Mouse (Mus musculus): ENCODE measurements at regions not wholly inside any gene's neighbourhood (a gene's known extent, or its start where the extent isn't known, plus 50 kb on each side); places are given as distances from the start of the nearest gene placed in this dataset.

GRCm38 (mm10) chr7:145106494-145106849 lies 101.4 kb downstream of the 1810010D01Rik start:
- Histone ChIP-seq H3K4me1 (ENCODE audit: control insufficient read depth, insufficient read depth, insufficient read length) (peaks cover 14% of the 10 kb centered on the region), H3K4me3 (ENCODE audit: extremely low read depth, insufficient read depth, insufficient read length) (no peak overlapping the region)
- 46% methylated on average over 4 of the region's 4 CpGs for WGBS

GRCm38 (mm10) chr7:145105831-145106493 lies 102.0 kb downstream of the 1810010D01Rik start:
- Histone ChIP-seq H3K4me1 (ENCODE audit: control insufficient read depth, insufficient read depth, insufficient read length) (peaks cover 10% of the 10 kb centered on the region), H3K27ac (ENCODE audit: insufficient read depth, low read length) (no peak overlapping the region), H3K4me3 (ENCODE audit: extremely low read depth, insufficient read depth, insufficient read length) (no peak overlapping the region), H3K36me3 (ENCODE audit: control insufficient read depth, insufficient read depth, low read length) (no peaks in the 10 kb centered on the region), H3K27me3 (ENCODE audit: control insufficient read depth, insufficient read depth, low read length) (no peaks in the 10 kb centered on the region)
- no peak for TF ChIP-seq POLR2A (IDR thresholded peaks at IDR 0.05; ENCODE audit: low read depth, low read length)
- no peak for TF ChIP-seq CTCF (IDR thresholded peaks at IDR 0.05; ENCODE audit: extremely low read depth, insufficient read depth, insufficient read length, insufficient replicate concordance)
- no peak for DNase-seq (ENCODE audit: low read depth in 1 of 2, low spot score in 2 of 2)
- WGBS = 88% methylated on average over 7 of the region's 7 CpGs

More at GRCm38 (mm10) chr7:145106494-145106849, 101.4 kb downstream of the 1810010D01Rik start:
- no peak for TF ChIP-seq POLR2A (IDR thresholded peaks at IDR 0.05; ENCODE audit: low read depth, low read length)
- TF ChIP-seq CTCF (IDR thresholded peaks at IDR 0.05; ENCODE audit: extremely low read depth, insufficient read depth, insufficient read length, insufficient replicate concordance) = no peak
- Histone ChIP-seq H3K27me3 (ENCODE audit: control insufficient read depth, insufficient read depth, low read length) (no peaks in the 10 kb centered on the region), H3K27ac (ENCODE audit: insufficient read depth, low read length) (no peak overlapping the region), H3K36me3 (ENCODE audit: control insufficient read depth, insufficient read depth, low read length) (no peaks in the 10 kb centered on the region)
- DNase-seq (ENCODE audit: low read depth in 1 of 2, low spot score in 2 of 2) = no peak

- TF ChIP-seq CTCF (IDR thresholded peaks at IDR 0.05; ENCODE audit: extremely low read depth, insufficient read depth, insufficient read length, insufficient replicate concordance) (no peak), POLR2A (IDR thresholded peaks at IDR 0.05; ENCODE audit: low read depth, low read length) (no peak)
- Histone ChIP-seq H3K4me1 (ENCODE audit: control insufficient read depth, insufficient read depth, insufficient read length) (no peaks in the 10 kb centered on the region; the same call in 1 of the 2 replicates), H3K27me3 (ENCODE audit: control insufficient read depth, insufficient read depth, low read length) (no peaks in the 10 kb centered on the region), H3K36me3 (ENCODE audit: control insufficient read depth, insufficient read depth, low read length) (no peaks in the 10 kb centered on the region), H3K4me3 (ENCODE audit: extremely low read depth, insufficient read depth, insufficient read length) (no peak overlapping the region), H3K27ac (ENCODE audit: insufficient read depth, low read length) (no peak overlapping the region)
- no peak for DNase-seq (ENCODE audit: low read depth in 1 of 2, low spot score in 2 of 2)
- WGBS = 80% methylated on average over 5 of the region's 5 CpGs
These were observed 105.2 kb downstream of the 1810010D01Rik start for GRCm38 (mm10) chr7:145102692-145103091.

- Histone ChIP-seq H3K4me1 (ENCODE audit: control insufficient read depth, insufficient read depth, insufficient read length) (no peaks in the 10 kb centered on the region; the same call in 1 of the 2 replicates), H3K4me3 (ENCODE audit: extremely low read depth, insufficient read depth, insufficient read length) (no peak overlapping the region), H3K36me3 (ENCODE audit: control insufficient read depth, insufficient read depth, low read length) (no peaks in the 10 kb centered on the region), H3K27ac (ENCODE audit: insufficient read depth, low read length) (no peak overlapping the region), H3K27me3 (ENCODE audit: control insufficient read depth, insufficient read depth, low read length) (no peaks in the 10 kb centered on the region)
- no peak for DNase-seq (ENCODE audit: low read depth in 1 of 2, low spot score in 2 of 2)
- no peak for TF ChIP-seq POLR2A (IDR thresholded peaks at IDR 0.05; ENCODE audit: low read depth, low read length)
- no peak for TF ChIP-seq CTCF (IDR thresholded peaks at IDR 0.05; ENCODE audit: extremely low read depth, insufficient read depth, insufficient read length, insufficient replicate concordance)
- 29% methylated on average over 6 of the region's 6 CpGs for WGBS
These were observed 105.7 kb downstream of the 1810010D01Rik start for GRCm38 (mm10) chr7:145102216-145102615.

- DNase-seq (ENCODE audit: low read depth in 1 of 2, low spot score in 2 of 2) = no peak
- no peaks in the 10 kb centered on the region; the same call in 1 of the 2 replicates for H3K4me1 ChIP-seq (ENCODE audit: control insufficient read depth, insufficient read depth, insufficient read length)
These were observed 109.6 kb downstream of the 1810010D01Rik start for GRCm38 (mm10) chr7:145098335-145098734.

GRCm38 (mm10) chr7:145094134-145094526 lies 113.8 kb downstream of the 1810010D01Rik start:
- no peak overlapping the region for H3K27ac ChIP-seq (ENCODE audit: insufficient read depth, low read length)
- no peaks in the 10 kb centered on the region for H3K27me3 ChIP-seq (ENCODE audit: control insufficient read depth, insufficient read depth, low read length)
- 69% methylated on average over 7 of the region's 7 CpGs for WGBS
- no peaks in the 10 kb centered on the region for H3K36me3 ChIP-seq (ENCODE audit: control insufficient read depth, insufficient read depth, low read length)
- H3K4me1 ChIP-seq (ENCODE audit: control insufficient read depth, insufficient read depth, insufficient read length) = no peaks in the 10 kb centered on the region; the same call in 1 of the 2 replicates
- no peak for DNase-seq (ENCODE audit: low read depth in 1 of 2, low spot score in 2 of 2)
- H3K4me3 ChIP-seq (ENCODE audit: extremely low read depth, insufficient read depth, insufficient read length) = no peak overlapping the region
- TF ChIP-seq POLR2A (IDR thresholded peaks at IDR 0.05; ENCODE audit: low read depth, low read length) (no peak), CTCF (IDR thresholded peaks at IDR 0.05; ENCODE audit: extremely low read depth, insufficient read depth, insufficient read length, insufficient replicate concordance) (no peak)

More at GRCm38 (mm10) chr7:145098335-145098734, 109.6 kb downstream of the 1810010D01Rik start:
- no peak overlapping the region for H3K27ac ChIP-seq (ENCODE audit: insufficient read depth, low read length)
- no peak overlapping the region for H3K4me3 ChIP-seq (ENCODE audit: extremely low read depth, insufficient read depth, insufficient read length)
- no peaks in the 10 kb centered on the region for H3K27me3 ChIP-seq (ENCODE audit: control insufficient read depth, insufficient read depth, low read length)
- 71% methylated on average over 6 of the region's 6 CpGs for WGBS
- TF ChIP-seq POLR2A (IDR thresholded peaks at IDR 0.05; ENCODE audit: low read depth, low read length) (no peak), CTCF (IDR thresholded peaks at IDR 0.05; ENCODE audit: extremely low read depth, insufficient read depth, insufficient read length, insufficient replicate concordance) (peak; percentile 27; the same call in 1 of the 2 replicates)
- no peaks in the 10 kb centered on the region for H3K36me3 ChIP-seq (ENCODE audit: control insufficient read depth, insufficient read depth, low read length)
